Mouse (Mus musculus): ENCODE measurements around the gene Itgb5. TPM values are rescaled to one million over a fixed set of nuclear protein-coding genes. Genes with fewer than 3 reads are reported as not detected.

Itgb5 gene
- total and polyA plus RNA-seq, 2 experiments from 2014 or later: 18.4 to 46.7 TPM

GRCm38 (mm10) chr16:33859988-33860700 lies 30.7 kb downstream of the Itgb5 start:
- no peak overlapping the region for H3K9ac ChIP-seq (replicated peaks; ENCODE audit: low read length)
- 29% methylated on average over 14 of the region's 14 CpGs for WGBS

GRCm38 (mm10) chr16:33862406-33862805 lies 32.9 kb downstream of the Itgb5 start:
- H3K9ac ChIP-seq (replicated peaks; ENCODE audit: low read length): no peak overlapping the region
- H3K27ac ChIP-seq: no peak overlapping the region
- H3K4me1 ChIP-seq (ENCODE audit: insufficient read depth, low read length): no peaks in the 10 kb centered on the region
- ATAC-seq (no peak), DNase-seq (ENCODE audit: low spot score) (no peak)
- no peak for TF ChIP-seq CTCF (IDR thresholded peaks at IDR 0.05; ENCODE audit: low read depth)
- no peaks in the 10 kb centered on the region for H3K9me3 ChIP-seq (ENCODE audit: low read length)
- H3K36me3 ChIP-seq (ENCODE audit: insufficient read depth, low read length): no peaks in the 10 kb centered on the region
- no peaks in the 10 kb centered on the region for H3K27me3 ChIP-seq (ENCODE audit: insufficient read depth, low read length)
- H3K4me2 ChIP-seq (ENCODE audit: low read depth, low read length): no peak overlapping the region
- no peak overlapping the region for H3K4me3 ChIP-seq (ENCODE audit: low read length)
- 74% methylated on average over 4 of the region's 4 CpGs for WGBS

More at GRCm38 (mm10) chr16:33859988-33860700, 30.7 kb downstream of the Itgb5 start:
- no peaks in the 10 kb centered on the region for H3K27me3 ChIP-seq (ENCODE audit: insufficient read depth, low read length)
- peak overlapping the region; percentile 2; the same call in 1 of the 2 replicates for H3K4me2 ChIP-seq (ENCODE audit: low read depth, low read length)
- no peaks in the 10 kb centered on the region for H3K4me1 ChIP-seq (ENCODE audit: insufficient read depth, low read length)
- H3K4me3 ChIP-seq (ENCODE audit: low read length): no peak overlapping the region
- ATAC-seq (peak; percentile 98), DNase-seq (ENCODE audit: low spot score) (peak; percentile 91)
- no peaks in the 10 kb centered on the region for H3K36me3 ChIP-seq (ENCODE audit: insufficient read depth, low read length)
- TF ChIP-seq CTCF (IDR thresholded peaks at IDR 0.05; ENCODE audit: low read depth): peak; percentile 69
- 0 out of 2 replicates have a peak overlapping the region, but pooled peaks have one; percentile 17 for H3K27ac ChIP-seq
- no peaks in the 10 kb centered on the region for H3K9me3 ChIP-seq (ENCODE audit: low read length)

GRCm38 (mm10) chr16:33863208-33863751 lies 33.8 kb downstream of the Itgb5 start:
- no peak for ATAC-seq
- 60% methylated on average over 5 of the region's 5 CpGs for WGBS

GRCm38 (mm10) chr16:33870224-33870785 lies 40.8 kb downstream of the Itgb5 start:
- Histone ChIP-seq H3K27ac (no peak overlapping the region), H3K4me3 (ENCODE audit: low read length) (no peak overlapping the region), H3K4me2 (ENCODE audit: low read depth, low read length) (no peak overlapping the region), H3K9ac (replicated peaks; ENCODE audit: low read length) (no peak overlapping the region), H3K27me3 (ENCODE audit: insufficient read depth, low read length) (no peaks in the 10 kb centered on the region), H3K36me3 (ENCODE audit: insufficient read depth, low read length) (no peaks in the 10 kb centered on the region), H3K9me3 (ENCODE audit: low read length) (no peaks in the 10 kb centered on the region), H3K4me1 (ENCODE audit: insufficient read depth, low read length) (no peaks in the 10 kb centered on the region)
- TF ChIP-seq CTCF (IDR thresholded peaks at IDR 0.05; ENCODE audit: low read depth): no peak
- no peak for ATAC-seq
- WGBS: 87% methylated on average over 3 of the region's 3 CpGs
- no peak for DNase-seq (ENCODE audit: low spot score)

More at GRCm38 (mm10) chr16:33863208-33863751, 33.8 kb downstream of the Itgb5 start:
- Histone ChIP-seq H3K27ac (no peak overlapping the region), H3K9me3 (ENCODE audit: low read length) (no peaks in the 10 kb centered on the region), H3K4me2 (ENCODE audit: low read depth, low read length) (no peak overlapping the region), H3K9ac (replicated peaks; ENCODE audit: low read length) (no peak overlapping the region), H3K36me3 (ENCODE audit: insufficient read depth, low read length) (no peaks in the 10 kb centered on the region), H3K4me1 (ENCODE audit: insufficient read depth, low read length) (no peaks in the 10 kb centered on the region), H3K4me3 (ENCODE audit: low read length) (no peak overlapping the region), H3K27me3 (ENCODE audit: insufficient read depth, low read length) (no peaks in the 10 kb centered on the region)
- DNase-seq (ENCODE audit: low spot score): no peak
- no peak for TF ChIP-seq CTCF (IDR thresholded peaks at IDR 0.05; ENCODE audit: low read depth)

GRCm38 (mm10) chr16:33870988-33871758 lies 41.7 kb downstream of the Itgb5 start:
- no peaks in the 10 kb centered on the region for H3K4me1 ChIP-seq (ENCODE audit: insufficient read depth, low read length)
- H3K4me3 ChIP-seq (ENCODE audit: low read length): no peak overlapping the region
- no peak overlapping the region for H3K4me2 ChIP-seq (ENCODE audit: low read depth, low read length)
- ATAC-seq: no peak
- no peaks in the 10 kb centered on the region for H3K9me3 ChIP-seq (ENCODE audit: low read length)
- H3K36me3 ChIP-seq (ENCODE audit: insufficient read depth, low read length): no peaks in the 10 kb centered on the region
- no peak overlapping the region for H3K9ac ChIP-seq (replicated peaks; ENCODE audit: low read length)
- H3K27ac ChIP-seq: no peak overlapping the region
- TF ChIP-seq CTCF (IDR thresholded peaks at IDR 0.05; ENCODE audit: low read depth): no peak
- no peak for DNase-seq (ENCODE audit: low spot score)
- 66% methylated on average over 13 of the region's 13 CpGs for WGBS
- no peaks in the 10 kb centered on the region for H3K27me3 ChIP-seq (ENCODE audit: insufficient read depth, low read length)

- Histone ChIP-seq H3K36me3 (ENCODE audit: insufficient read depth, low read length) (no peaks in the 10 kb centered on the region), H3K9ac (replicated peaks; ENCODE audit: low read length) (no peak overlapping the region), H3K4me2 (ENCODE audit: low read depth, low read length) (no peak overlapping the region), H3K9me3 (ENCODE audit: low read length) (no peaks in the 10 kb centered on the region), H3K4me1 (ENCODE audit: insufficient read depth, low read length) (no peaks in the 10 kb centered on the region), H3K4me3 (ENCODE audit: low read length) (no peak overlapping the region), H3K27ac (no peak overlapping the region), H3K27me3 (ENCODE audit: insufficient read depth, low read length) (no peaks in the 10 kb centered on the region)
- WGBS: 80% methylated on average over 14 of the region's 14 CpGs
- no peak for DNase-seq (ENCODE audit: low spot score)
- TF ChIP-seq CTCF (IDR thresholded peaks at IDR 0.05; ENCODE audit: low read depth): no peak
- no peak for ATAC-seq
Observed at GRCm38 (mm10) chr16:33871865-33872443, 42.5 kb downstream of the Itgb5 start.
